Mouse (Mus musculus): ENCODE measurements around the gene Rab13. TPM values are rescaled to one million over a fixed set of nuclear protein-coding genes. Genes with fewer than 3 reads are reported as not detected.
"Not testable (repeated sequence)": the region's sequence is repeated elsewhere in the genome, so short reads cannot be mapped to it uniquely, and the experiment has no call there.

The Rab13 gene
- polyA plus RNA-seq, 1 experiment from 2014 or later: 27.9 TPM

- no peaks in the 10 kb centered on the region for H3K9me3 ChIP-seq
- WGBS: 83% methylated on average over 2 of the region's 2 CpGs
- no peak overlapping the region for H3K27ac ChIP-seq
- peaks cover 20% of the 10 kb centered on the region for H3K4me1 ChIP-seq
- 0 out of 2 replicates have a peak, but pooled peaks cover 11% of the 10 kb centered on the region for H3K27me3 ChIP-seq (ENCODE audit: insufficient read depth, poor library complexity, severe bottlenecking)
- no peak for DNase-seq (ENCODE audit: low spot score)
- H3K36me3 ChIP-seq: peaks cover 3% of the 10 kb centered on the region; the same call in 1 of the 2 replicates
- H3K4me3 ChIP-seq: no peak overlapping the region
Observed at GRCm38 (mm10) chr3:90241251-90241650, 27.8 kb downstream of the Rab13 start.

GRCm38 (mm10) chr3:90241669-90242358 lies 28.3 kb downstream of the Rab13 start:
- 0 out of 2 replicates have a peak, but pooled peaks cover 11% of the 10 kb centered on the region for H3K27me3 ChIP-seq (ENCODE audit: insufficient read depth, poor library complexity, severe bottlenecking)
- 79% methylated on average over 10 of the region's 10 CpGs for WGBS
- H3K36me3 ChIP-seq: no peaks in the 10 kb centered on the region
- no peak overlapping the region for H3K27ac ChIP-seq
- no peak for DNase-seq (ENCODE audit: low spot score)
- no peak overlapping the region for H3K4me3 ChIP-seq
- H3K4me1 ChIP-seq: peaks cover 20% of the 10 kb centered on the region
- no peaks in the 10 kb centered on the region for H3K9me3 ChIP-seq

GRCm38 (mm10) chr3:90242984-90243775 lies 29.7 kb downstream of the Rab13 start, which contains the start of gene Creb3l4:
TSS of gene Creb3l4 (minus strand) at chr3:90243512.
- H3K9me3 ChIP-seq: no peaks in the 10 kb centered on the region
- H3K36me3 ChIP-seq: no peaks in the 10 kb centered on the region
- H3K27me3 ChIP-seq (ENCODE audit: insufficient read depth, poor library complexity, severe bottlenecking): 0 out of 2 replicates have a peak, but pooled peaks cover 11% of the 10 kb centered on the region
- H3K4me1 ChIP-seq: peaks cover 23% of the 10 kb centered on the region
- DNase-seq (ENCODE audit: low spot score): no peak
- peak within 1 kb of the TSS; percentile 78 for H3K27ac ChIP-seq
- peak within 1 kb of the TSS; percentile 58 for H3K4me3 ChIP-seq
- 3% methylated on average over 19 of the region's 19 CpGs for WGBS

DNA sequence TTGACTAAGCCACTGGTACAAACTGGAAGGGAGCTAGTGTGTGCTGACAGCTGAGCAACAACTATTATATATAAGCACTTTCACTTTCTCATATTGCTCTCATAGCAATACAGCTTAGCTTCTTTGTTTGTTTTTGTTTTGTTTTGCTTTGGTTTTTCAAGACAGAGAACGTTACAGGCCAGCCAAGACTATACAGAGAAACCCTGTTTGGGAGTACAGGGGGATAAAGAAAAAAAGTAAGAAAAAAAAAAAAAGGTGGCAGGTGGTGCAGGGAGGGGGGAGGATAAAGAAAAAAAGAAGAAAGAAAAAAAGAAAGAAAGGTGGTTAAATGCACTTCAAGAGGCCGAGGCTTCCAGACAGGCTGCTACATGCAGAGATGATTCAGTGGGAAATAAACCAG lies 31.9 kb downstream of the Rab13 start:
- Histone ChIP-seq H3K4me1 (peaks cover 32% of the 10 kb centered on the region), H3K27me3 (ENCODE audit: insufficient read depth, poor library complexity, severe bottlenecking) (0 out of 2 replicates have a peak, but pooled peaks cover 11% of the 10 kb centered on the region), H3K4me3 (no peak overlapping the region), H3K27ac (no peak overlapping the region), H3K36me3 (peaks cover 10% of the 10 kb centered on the region), H3K9me3 (no peaks in the 10 kb centered on the region)
- WGBS: 65% methylated on average over 2 of the region's 2 CpGs
- DNase-seq (ENCODE audit: low spot score): no peak

DNA sequence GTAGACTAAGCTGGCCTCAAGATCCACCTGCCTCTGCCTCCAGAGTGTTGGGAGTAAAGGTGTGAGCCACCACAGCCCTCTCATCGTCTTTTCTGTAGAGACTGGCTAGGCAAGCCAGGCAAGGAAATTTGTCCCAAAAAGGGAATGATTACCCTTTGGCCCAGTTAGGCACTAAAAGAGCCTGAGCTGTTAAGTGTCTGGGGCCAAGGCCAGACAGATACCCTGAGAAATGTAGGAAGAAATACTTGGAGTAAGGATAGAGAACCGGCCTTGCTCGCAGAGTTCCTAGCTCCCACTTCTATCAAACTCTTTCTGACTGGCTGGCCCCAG lies 34.1 kb downstream of the Rab13 start:
- H3K4me3 ChIP-seq: peak overlapping the region; percentile 86
- H3K4me1 ChIP-seq: peaks cover 29% of the 10 kb centered on the region
- peaks cover 27% of the 10 kb centered on the region for H3K36me3 ChIP-seq
- no peaks in the 10 kb centered on the region for H3K27me3 ChIP-seq (ENCODE audit: insufficient read depth, poor library complexity, severe bottlenecking)
- under 1% methylated on average over 3 of the region's 3 CpGs for WGBS
- DNase-seq (ENCODE audit: low spot score): no peak
- H3K27ac ChIP-seq: peak overlapping the region; percentile 96
- H3K9me3 ChIP-seq: no peaks in the 10 kb centered on the region

- Histone ChIP-seq H3K9me3 (no peaks in the 10 kb centered on the region), H3K4me1 (peaks cover 23% of the 10 kb centered on the region; the same call in 1 of the 2 replicates), H3K4me3 (peak within 1 kb of the TSS; percentile 86), H3K27me3 (ENCODE audit: insufficient read depth, poor library complexity, severe bottlenecking) (no peaks in the 10 kb centered on the region), H3K36me3 (peaks cover 27% of the 10 kb centered on the region), H3K27ac (peak within 1 kb of the TSS; percentile 96)
- under 1% methylated on average over 44 of the region's 44 CpGs for WGBS
- peak; percentile 98 for DNase-seq (ENCODE audit: low spot score)
Observed at GRCm38 (mm10) chr3:90247960-90248745, 34.7 kb downstream of the Rab13 start, which contains the start of gene Slc39a1. TSS of gene Slc39a1 (plus strand) at chr3:90248172.

- H3K9me3 ChIP-seq: no peaks in the 10 kb centered on the region
- H3K27ac ChIP-seq: peak overlapping the region; percentile 96
- peak overlapping the region; percentile 86 for H3K4me3 ChIP-seq
- peak; percentile 81 for DNase-seq (ENCODE audit: low spot score)
- H3K4me1 ChIP-seq: peaks cover 18% of the 10 kb centered on the region; the same call in 1 of the 2 replicates
- peaks cover 27% of the 10 kb centered on the region for H3K36me3 ChIP-seq
- no peaks in the 10 kb centered on the region for H3K27me3 ChIP-seq (ENCODE audit: insufficient read depth, poor library complexity, severe bottlenecking)
- 3% methylated on average over 10 of the region's 10 CpGs for WGBS
Observed at GRCm38 (mm10) chr3:90248746-90249100, 35.2 kb downstream of the Rab13 start.

DNA sequence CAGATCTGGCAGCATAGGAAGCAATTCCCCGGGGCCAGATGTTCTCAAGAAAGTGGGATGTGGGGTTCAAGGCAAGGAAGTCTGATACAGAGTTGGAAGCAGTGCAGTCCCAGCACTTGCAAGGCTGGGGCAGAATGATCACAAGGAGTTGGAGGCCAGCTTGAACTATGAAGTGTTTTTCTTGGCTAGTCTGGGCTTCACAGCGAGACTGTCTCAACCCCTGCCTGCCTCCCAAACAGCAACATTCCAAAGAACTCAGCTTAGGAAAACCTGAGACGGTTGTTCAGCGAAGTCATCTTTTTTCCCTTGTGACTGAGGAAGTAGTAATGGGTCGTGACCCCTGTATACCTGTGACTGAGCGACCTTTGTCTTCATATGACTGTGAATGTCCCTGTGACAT lies 37.3 kb downstream of the Rab13 start:
- Histone ChIP-seq H3K4me3 (no peak overlapping the region), H3K9me3 (no peaks in the 10 kb centered on the region), H3K36me3 (peaks cover 27% of the 10 kb centered on the region), H3K27ac (no peak overlapping the region; the same call in 1 of the 2 replicates), H3K4me1 (peaks cover 25% of the 10 kb centered on the region), H3K27me3 (ENCODE audit: insufficient read depth, poor library complexity, severe bottlenecking) (no peaks in the 10 kb centered on the region)
- DNase-seq (ENCODE audit: low spot score): no peak
- WGBS: 82% methylated on average over 6 of the region's 6 CpGs

GRCm38 (mm10) chr3:90251731-90252226 lies 38.3 kb downstream of the Rab13 start:
- not testable (repeated sequence) for H3K9me3 ChIP-seq; H3K27ac ChIP-seq; DNase-seq (ENCODE audit: low spot score); H3K4me3 ChIP-seq; H3K27me3 ChIP-seq (ENCODE audit: insufficient read depth, poor library complexity, severe bottlenecking)
- Histone ChIP-seq H3K36me3 (peaks cover 36% of the 10 kb centered on the region), H3K4me1 (peaks cover 28% of the 10 kb centered on the region)
- 88% methylated on average over 10 of the region's 12 CpGs for WGBS

GRCm38 (mm10) chr3:90252659-90253058 lies 39.2 kb downstream of the Rab13 start:
- 85% methylated on average over 2 of the region's 2 CpGs for WGBS
- not testable (repeated sequence) for DNase-seq (ENCODE audit: low spot score); H3K27me3 ChIP-seq (ENCODE audit: insufficient read depth, poor library complexity, severe bottlenecking); H3K9me3 ChIP-seq; H3K4me3 ChIP-seq; H3K27ac ChIP-seq
- H3K4me1 ChIP-seq: peaks cover 26% of the 10 kb centered on the region
- H3K36me3 ChIP-seq: peaks cover 45% of the 10 kb centered on the region

DNA sequence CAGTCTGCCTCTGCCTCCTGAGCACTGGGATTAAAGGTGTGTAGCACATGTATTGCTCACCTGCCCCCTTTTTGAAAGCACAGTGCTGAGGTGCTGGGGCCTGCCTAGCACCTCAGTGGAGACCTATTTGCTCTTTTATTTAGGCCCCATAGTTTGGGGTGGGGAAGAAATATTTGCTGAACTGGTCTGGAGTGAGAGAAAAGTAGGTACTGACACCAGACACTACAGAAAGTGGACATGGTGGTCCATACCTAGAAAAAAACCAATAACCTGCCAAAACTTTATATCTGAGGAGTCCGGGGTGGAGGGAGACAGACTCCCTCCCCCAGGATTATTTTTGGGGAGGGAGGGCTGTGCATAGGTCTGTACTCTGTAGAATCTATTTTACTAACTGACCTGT lies 39.7 kb downstream of the Rab13 start:
- not testable (repeated sequence) for H3K4me3 ChIP-seq; H3K27ac ChIP-seq; H3K27me3 ChIP-seq (ENCODE audit: insufficient read depth, poor library complexity, severe bottlenecking); H3K9me3 ChIP-seq; DNase-seq (ENCODE audit: low spot score)
- 76% methylated on average over 1 of the region's 1 CpGs for WGBS
- H3K36me3 ChIP-seq: peaks cover 50% of the 10 kb centered on the region
- peaks cover 26% of the 10 kb centered on the region for H3K4me1 ChIP-seq

- peak; percentile 99 for DNase-seq (ENCODE audit: low spot score)
- peak within 1 kb of the TSS; percentile 95 for H3K27ac ChIP-seq
- no peaks in the 10 kb centered on the region for H3K9me3 ChIP-seq
- H3K4me3 ChIP-seq: peak within 1 kb of the TSS; percentile 88
- no peaks in the 10 kb centered on the region for H3K27me3 ChIP-seq (ENCODE audit: insufficient read depth, poor library complexity, severe bottlenecking)
- 3% methylated on average over 39 of the region's 40 CpGs for WGBS
- H3K36me3 ChIP-seq: peaks cover 57% of the 10 kb centered on the region
- peaks cover 21% of the 10 kb centered on the region for H3K4me1 ChIP-seq
Observed at GRCm38 (mm10) chr3:90253653-90254418, 40.3 kb downstream of the Rab13 start, which contains the start of gene Crtc2. TSS of gene Crtc2 (plus strand) at chr3:90254163.

All from heart, embryonic 10.5 days (tissue).